Mouse (Mus musculus) stomach, postnatal 0 days (tissue): ENCODE results near the gene Dcx.

Experiments used
- CTCF ChIP-seq: IDR thresholded peaks from 2 replicates; pipeline ENCODE4 v1.5.1; 2016; ENCODE audit warnings: antibody characterized with exemption, low read depth, mild to moderate bottlenecking, moderate library complexity
- EP300 ChIP-seq: optimal IDR thresholded peaks from 2 replicates; pipeline ENCODE3; 2016; ENCODE audit warnings: antibody characterized with exemption

DNA sequence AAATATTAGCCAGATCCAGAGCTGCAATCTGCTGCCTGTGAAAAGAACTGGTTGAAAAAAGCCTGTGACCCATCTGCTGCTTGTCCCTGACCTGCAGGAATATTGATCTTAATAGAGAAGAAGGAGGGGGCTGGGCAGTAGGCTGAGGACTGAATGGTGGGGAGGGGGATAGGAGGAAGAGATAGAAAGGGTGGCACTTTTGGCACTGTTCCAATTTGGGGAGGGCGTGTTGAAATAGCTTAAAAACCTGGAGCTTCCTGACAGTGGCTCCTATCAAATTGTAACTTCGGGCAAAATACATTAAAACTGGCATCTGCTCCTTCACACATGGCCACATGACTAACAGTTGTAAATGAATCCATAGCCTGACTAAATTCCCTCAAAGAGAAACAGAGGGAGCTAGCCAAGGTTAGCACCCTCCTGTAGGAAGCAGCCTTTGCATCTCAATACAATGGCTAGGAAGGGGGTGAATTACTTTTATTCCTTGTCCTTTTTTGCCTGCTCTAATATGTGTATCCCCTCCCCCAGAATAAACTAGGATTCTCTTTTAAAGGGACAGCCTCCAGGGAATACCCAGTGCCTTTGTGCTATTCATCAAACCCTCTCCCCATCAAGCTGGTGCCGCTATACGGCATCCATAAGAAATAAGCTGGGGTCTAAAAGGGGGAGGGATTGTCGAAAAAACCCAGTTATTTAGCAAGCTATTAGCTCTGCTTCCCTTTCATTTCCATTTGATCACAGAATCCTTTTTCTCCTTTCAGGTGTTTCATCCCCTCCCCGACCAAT lies 1.5 kb downstream of the Dcx start:
- no peak for TF ChIP-seq CTCF
- no peak for TF ChIP-seq EP300
